Mouse (Mus musculus): ENCODE results near the gene Sema3c.
A peak's percentile ranks its signal among the peaks of the same experiment; 100 is the strongest.

Sema3c gene

DNA sequence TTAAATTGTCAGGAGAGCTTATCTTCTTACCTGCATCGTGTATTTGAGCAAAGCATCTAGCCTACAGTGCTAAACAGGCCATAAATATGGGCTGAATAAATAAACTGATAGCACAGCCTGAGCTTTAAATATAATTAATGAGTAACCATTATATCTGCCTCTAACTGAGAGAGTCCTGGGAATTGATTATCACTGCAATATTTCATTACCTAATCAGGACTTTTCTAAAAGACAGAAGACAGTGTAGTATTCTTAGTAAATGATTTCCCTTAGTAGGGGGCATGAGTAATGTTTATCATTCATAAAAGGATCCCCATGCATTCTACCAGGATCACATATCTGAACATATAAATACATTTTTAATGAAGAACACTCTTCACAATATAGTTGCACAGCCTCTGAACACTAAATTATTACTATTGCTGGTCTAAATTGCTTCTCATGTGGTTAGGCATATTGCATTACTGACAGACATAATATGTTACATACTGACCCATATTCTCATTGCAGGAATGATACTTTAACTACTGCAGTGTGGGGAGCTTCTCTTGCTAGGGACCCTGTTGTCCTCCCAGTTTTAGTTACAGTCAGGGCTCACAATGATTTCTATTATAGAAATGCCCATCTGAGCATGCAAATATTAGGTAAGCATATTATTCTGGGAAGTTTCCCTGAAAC is 74.9 kb downstream of the Sema3c start:
- DNase-seq: no peak

DNA sequence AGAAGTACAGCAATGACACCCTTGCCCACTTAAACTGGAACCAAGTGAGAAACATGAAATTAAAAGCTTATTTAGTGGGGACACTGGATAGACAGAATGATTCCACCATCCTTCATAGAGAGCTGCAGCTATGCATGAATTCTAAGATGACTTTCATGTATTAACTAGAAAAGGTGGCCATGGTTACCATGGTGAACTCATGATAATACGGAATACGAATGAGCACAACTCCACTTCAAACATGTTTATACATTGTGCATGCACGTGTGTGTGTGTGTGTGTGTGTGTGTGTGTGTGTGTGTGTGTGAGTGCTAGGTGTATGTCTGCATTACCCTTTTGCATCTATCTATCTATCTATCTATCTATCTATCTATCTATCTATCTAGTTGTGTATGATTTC is 87.1 kb downstream of the Sema3c start:
- DNase-seq: no peak

DNA sequence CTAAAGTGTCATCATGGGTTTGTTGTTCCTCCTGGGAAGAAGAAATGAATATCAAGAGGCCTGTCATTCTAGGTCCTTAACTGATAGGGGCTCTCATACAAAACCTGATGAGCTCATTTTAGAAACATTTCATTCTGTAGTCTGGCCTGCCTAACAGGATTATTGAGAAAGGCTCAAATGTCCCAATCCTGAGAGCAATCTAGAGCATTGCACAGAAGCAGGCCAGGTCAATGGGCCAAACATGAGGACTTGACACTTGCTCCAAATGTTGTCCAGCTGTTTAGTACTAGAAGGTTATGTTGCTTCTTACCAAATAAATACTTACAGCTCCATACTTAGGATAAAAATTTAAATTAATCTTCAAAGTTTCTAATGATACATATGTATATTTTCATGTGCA is 97.3 kb downstream of the Sema3c start:
- no peak for DNase-seq

DNA sequence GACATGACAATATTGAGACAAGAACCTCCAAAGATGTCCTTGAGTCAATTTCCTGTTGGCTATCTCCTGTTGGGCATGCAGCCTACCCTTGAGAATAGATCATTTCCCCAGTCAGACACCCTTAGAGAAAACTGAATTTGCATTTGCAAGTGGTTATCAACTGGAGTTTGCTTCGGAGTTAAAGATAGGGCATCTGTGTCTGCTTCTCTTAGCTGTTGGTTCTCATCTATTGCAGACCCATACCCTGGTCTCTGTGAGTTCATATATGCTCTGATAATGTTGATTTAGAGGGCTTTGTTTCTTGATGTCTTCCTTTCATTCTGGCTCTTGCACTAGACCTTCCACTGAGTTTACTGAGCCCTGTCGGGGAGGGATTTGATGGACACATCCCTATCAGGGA is 106.8 kb downstream of the Sema3c start:
- no peak for DNase-seq

DNA sequence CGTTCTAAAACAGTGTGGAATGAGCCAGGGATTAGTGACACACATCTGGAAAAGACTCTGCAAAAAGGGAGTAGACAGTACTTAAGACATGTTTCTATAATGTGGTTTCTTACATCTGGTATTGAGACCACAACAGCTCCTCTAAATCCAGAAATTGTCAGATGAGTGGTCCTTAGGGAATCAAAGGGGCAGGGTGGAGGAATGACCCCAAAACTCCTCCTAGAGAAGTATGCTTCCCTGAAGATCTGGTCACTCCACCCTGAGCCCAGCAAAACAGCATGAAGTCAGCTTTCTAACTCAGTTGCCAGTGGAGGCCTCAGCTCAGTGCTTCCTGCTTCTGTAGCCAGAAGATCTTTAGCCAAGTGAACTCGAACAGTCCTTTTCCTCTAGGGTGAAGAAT is 115.0 kb downstream of the Sema3c start:
- no peak for DNase-seq

DNA sequence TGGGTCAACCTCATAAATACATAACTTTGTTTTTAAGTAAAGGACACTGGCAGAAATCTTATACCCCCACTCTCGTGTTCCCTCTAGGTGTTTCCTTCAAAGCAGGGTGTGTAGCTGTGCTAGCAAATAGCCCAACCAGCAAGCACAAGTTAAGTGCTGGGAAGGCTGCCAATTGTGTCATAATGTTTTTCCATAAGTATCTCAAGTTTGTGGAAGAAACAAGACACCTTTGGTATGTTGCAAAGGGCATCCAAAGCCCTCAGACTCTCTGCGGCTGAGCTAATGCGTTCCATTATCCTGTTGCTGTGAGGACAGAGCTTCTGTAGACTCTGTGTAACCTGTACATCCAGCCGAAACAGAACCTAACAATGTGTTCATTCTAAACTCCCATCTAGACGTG is 115.5 kb downstream of the Sema3c start:
- DNase-seq: no peak

DNA sequence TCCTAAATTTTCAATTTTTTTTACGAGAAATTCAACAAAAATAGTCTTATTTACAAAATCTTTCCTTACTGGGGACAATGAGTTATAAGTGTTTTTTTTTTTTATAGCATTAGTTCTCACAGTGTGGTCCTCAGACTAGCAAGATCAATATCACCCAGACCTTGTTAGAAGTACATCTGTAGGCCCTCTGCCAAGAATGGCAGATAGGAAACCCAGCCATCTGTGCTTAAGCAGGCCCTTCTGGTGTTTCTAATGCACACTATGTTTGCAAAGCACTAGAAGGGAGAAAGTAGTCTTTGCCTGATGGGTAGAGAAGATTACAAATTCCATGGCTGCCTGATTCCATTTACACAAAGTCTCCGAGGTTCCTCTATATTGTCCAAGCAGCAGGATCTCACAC is 121.3 kb downstream of the Sema3c start:
- no peak for DNase-seq

DNA sequence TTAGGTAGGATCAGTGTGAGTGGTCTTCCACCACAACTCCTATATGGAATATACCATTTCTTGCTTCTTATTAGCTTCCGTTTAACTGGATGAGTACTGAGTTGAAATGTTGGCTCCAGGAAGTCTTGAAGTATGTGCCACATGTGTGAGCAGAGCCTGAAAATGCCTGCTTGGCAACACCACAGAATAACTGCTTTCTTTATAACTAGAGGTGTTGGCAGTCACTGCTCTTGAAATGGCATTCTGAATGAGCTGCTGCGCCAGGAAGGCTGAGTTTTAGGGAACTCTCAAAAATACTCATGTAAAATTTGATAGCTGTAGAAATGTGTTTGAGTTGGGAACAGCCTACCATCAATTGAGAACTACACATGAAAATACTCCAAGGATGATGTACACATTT is 124.8 kb downstream of the Sema3c start:
- DNase-seq: no peak

DNA sequence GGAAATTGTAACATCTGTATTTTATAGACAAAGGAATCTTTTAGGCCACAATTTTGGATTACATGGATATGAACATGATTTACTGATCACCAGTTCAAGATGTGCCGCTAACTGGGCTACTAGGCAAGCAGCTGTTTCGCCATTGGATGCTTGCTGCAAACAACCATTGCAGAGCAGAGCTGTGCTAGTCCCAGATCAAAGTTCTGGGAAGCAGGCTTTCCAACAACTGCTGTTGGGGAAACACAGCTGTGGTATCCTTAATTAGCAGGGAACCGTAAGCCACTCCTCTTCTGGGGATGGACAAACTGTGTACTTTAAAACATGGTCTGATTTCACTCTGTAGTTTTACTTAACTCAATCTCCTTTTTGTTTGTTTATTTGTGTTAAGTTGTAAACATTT is 130.1 kb downstream of the Sema3c start:
- no peak for DNase-seq

DNA sequence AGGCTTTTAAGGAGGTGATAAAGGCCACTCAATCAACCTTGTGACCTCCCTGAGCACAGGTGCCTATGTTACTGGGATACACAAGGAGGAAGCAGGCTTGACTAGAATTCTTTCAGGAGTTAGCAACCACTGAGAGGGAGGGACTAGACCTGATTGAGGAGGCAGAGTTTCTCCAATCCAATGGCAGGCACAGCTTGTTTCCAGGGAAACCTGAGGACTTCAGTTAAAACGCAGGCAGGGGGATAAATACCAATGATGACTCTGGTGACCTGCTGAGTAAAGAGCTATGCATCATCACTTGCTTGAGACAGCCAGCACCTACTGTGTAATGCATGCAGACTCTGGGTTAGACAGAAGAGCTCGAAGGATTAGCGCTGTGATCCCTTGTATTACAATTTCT is 133.0 kb downstream of the Sema3c start:
- DNase-seq: no peak

DNA sequence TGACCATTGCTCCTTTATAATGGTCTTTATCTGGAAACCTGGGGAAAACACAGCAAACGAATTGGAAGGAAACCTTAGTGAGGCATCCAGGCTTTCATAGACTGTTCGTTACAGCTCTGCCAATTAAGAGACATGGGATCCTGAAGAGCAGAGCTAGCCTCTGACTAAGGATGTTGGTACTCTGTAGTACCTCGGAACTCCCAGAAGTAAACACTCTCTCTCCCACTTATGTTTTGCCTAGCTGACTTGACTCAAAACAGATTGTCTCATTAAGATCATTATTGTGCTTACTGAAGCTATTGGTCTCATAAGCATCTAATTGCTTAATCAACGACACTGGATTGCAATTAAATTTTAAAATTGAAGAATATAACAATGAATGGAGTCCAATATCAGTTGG is 138.3 kb downstream of the Sema3c start:
- no peak for DNase-seq

DNA sequence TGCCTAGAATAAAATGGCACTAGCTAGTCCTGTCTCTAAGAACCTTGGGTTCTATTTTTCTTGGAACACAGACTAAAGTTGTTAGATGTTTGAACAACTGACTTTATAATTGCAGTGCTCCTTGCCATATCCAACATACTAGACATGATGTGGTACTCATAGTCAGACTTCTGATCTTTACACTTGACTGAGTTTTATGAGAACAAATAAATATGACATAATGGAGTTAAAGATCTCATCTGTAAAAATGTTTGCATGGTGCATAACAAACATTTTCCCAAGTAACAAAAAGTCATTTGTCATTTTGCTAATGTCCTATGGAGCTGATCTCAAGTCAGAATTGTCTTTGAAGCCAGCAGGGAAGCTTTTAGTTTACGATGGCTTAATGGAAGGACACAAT is 141.1 kb downstream of the Sema3c start:
- DNase-seq: no peak

DNA sequence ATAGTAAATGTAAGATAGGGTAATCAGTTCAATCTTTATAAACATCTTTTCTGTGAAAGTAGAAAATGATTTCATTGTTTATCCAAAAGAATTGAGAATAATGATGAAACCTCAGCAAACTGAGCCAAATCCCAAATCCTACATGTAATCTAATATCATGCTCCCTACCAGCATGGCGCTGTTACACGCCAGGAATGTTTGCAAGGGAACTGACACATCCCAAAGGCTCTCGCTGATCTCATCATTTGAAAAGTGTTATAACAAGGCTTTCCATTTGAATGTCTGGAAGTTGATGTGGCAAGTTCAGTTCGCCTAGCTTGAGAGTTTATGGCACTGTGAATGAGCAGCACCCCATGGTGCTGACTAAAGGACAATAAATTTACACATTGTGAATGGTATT is 145.9 kb downstream of the Sema3c start:
- DNase-seq: no peak

DNA sequence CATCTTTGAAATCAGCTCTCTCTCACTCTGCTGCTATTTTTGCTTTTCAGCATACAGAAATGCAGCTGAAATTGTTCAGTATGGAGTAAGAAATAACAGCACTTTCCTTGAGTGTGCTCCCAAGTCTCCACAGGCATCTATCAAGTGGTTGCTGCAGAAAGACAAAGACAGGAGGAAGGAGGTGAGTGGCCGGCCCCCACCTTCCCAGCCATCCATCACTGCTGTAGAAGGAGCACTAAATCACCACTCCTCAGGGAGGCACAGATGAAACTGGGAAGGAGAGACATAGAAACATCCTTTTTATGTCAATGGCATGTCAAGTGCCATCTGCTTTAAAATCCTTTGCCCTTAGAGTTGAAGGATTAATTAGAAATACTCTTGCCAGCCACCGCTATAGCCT is 149.9 kb downstream of the Sema3c start:
- no peak for DNase-seq

DNA sequence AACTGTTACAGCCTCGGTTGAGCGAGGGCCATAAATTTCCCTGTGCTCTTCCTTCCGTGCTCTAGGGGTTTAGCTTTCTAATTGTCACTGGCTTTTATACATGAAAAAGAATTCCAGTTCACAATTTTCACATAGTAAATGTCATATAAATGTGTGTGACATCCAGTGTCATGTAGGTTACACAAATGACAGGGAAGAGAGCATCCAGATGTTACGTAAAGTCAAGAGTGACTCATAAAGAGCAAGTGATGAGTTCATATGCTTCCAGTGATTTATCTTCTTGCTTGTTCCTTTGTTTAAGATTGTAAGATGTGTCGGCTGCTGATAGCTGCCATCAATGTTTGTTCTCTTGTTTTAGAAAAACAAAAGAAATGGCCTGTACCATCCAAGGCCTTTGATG is 154.0 kb downstream of the Sema3c start:
- no peak for DNase-seq

DNA sequence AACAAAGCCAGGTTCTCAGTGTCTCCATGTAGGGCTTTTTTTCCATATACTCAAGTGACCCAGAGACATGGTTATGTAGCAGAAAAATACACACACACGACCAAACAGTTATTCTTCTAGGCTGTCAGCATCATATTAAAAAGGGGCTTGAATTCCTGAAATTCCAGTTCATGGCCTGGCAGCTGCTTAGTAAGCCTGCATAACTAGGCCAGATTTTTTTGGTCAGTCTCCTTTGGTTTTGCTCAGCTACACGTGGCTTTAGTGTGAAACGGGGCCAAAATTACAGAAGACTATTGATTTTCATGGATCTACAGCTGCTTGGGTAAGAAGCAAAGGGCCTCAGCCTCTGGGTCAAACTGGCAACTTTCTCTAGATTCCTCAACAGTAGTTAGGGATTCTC is 165.7 kb downstream of the Sema3c start:
- DNase-seq: no peak

DNA sequence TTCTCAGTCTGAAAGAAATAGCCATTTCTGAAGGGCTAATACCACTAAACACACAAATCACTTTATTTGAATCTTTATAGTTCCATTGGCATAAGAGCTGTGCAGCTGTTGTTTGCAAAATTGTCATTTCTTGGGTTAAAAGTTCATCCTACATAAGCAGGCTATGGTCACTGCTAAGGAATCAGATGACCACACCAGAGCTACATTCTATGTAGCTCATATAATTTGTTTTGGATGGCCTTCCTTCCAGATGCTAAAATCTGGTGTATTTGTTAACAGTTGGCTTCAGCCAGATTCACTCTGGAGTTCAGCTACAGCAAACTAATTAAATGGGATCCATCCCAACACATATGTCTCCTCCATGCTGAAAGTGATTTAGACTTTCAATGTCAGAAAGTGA is 172.4 kb downstream of the Sema3c start:
- no peak for DNase-seq

DNA sequence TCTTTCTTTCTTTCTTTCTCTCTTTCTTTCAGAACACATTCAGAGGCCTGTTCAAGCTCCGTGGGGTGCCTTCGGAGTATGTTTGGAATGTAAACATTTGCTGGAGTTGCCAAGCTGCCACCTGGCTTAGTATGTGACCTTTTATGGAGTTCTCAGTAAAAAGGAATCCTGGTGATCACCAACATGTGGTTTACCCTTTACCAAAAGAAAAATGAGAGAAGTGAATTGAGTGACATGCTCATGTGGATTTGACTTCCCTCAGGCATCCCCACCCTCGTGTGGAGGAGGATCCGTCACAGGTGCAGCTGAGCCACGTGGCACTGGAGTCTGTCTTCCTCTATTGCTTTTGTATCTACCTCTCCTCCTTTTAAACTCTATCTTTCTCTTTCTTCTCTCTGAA is 173.1 kb downstream of the Sema3c start:
- DNase-seq: no peak

DNA sequence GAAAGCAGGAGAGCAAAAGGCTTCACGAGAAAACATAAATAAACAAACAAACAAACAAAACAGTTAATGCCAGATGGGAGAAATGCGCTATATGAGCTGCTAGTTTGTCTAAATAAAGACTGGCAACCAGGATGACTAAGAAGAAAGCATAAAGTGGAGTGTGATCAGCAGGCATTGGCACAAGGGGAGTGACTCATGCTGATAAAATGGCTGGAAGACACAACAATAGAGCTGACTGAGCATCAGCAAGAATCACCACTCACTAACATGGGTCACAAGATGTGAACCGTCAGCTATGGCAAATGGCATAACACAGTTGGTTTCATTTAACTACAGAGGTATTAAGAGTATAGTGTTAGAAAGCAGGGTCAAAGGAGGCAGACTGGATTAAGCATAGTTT is 174.2 kb downstream of the Sema3c start:
- no peak for DNase-seq

DNA sequence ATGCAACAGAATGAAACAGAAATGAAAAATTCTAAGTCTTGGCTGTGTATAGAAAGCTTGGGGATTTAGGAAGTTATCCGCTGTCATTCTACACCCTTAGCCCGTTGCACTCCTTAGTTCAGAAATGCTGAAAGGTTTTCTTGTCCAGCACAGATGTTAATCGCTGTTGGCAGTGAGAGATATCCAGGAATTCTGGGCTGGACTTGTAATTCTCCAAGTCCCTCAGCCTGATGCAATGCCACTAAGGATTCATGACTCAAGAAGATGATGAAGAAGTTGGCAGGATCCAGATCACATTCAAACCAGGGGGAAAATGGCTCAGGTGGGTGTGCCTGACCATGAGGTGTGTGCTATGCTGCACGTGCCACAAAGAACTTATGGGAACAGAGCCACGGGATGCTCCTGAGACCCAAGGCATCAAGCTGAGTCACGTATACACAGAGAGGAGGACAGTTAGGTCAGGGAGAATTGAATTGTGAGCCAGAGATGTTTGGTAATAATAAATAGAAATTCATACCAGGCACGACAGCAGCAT is 179.5 kb downstream of the Sema3c start:
- no peak for DNase-seq

DNA sequence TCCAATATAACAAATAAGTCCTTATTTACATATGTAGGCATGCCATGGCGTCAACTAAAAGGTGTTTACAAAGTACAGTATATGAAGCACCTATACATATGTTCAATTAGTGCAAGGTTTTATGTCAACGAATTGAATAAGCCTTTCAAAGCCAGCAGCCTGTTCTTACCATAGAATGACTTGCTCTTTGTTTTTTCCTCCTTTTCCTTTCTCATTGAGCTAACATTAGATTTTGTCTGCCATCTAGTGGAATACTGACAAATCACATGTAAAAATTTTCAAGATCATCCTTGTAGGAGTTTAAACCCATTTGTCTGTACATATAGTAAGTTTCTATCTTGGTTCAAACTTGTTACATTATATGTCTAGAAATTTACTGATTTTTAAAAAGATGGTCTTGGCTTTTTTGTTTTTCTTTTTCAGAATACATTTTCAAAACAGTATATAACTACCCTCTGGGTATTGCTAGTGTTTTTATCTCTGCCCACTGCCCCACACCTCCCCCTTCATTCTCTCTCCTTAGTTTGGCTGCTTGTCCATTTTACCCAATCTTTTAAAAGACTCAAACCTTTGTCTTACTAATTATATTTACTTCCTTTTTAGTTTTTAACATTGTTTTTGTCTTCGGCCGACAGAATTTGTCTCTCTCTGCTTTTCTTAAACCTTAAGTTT is 192.1 kb downstream of the Sema3c start:
- DNase-seq: no peak

DNA sequence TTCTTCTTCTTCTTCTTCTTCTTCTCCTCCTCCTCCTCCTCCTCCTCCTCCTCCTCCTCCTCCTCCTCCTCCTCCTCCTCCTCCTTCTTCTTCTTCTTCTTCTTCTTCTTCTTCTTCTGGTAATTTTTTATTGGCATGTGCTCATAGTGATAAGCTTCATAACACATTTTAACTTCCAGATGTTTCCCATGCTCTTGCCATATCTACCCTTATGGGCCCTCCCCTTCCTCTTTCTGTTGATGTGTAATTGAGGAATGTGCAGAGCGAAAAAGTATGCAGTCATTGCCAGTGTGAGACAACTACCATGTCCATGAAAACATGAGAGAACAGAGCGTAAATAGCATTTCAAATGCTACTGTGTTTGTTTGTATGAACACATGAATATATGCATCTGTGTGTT is 196.2 kb downstream of the Sema3c start:
- DNase-seq: no peak

DNA sequence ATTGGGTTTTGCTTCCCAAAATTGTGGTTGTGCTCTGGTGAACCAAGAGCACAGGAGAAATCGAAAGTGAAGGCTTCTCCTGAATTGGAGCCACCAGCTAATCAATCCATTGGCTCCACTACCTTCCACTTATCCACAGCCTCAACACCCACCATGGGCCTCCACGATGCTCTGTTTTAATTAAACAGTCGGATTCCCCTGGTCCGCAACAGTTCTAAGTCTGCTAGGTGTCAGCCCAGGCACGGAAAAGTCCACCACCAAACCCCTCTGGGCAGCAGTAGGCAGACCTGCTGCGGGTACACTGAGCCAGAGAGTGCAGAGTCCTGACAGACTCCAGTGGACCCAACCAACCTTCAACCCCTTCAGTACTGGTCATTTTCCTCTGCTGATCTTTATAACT is 202.5 kb downstream of the Sema3c start:
- peak in 1 of 2 experiments; percentile 23 for DNase-seq
